Mouse (Mus musculus): ENCODE data around the gene Pde9a. TPM values are rescaled to one million over a fixed set of nuclear protein-coding genes. Genes with fewer than 3 reads are reported as not detected.
A peak's percentile ranks its signal among the peaks of the same experiment; 100 is the strongest.

The Pde9a gene
- polyA plus RNA-seq, 1 experiment from 2014 or later, result 34.5 TPM

- no peak overlapping the region for H3K9ac ChIP-seq (ENCODE audit: low read length)
- no peaks in the 10 kb centered on the region for H3K4me1 ChIP-seq (ENCODE audit: control insufficient read depth, insufficient read depth, low read length)
- no peak overlapping the region for H3K4me2 ChIP-seq (ENCODE audit: low read depth)
- WGBS, result 77% methylated on average over 7 of the region's 7 CpGs
- no peaks in the 10 kb centered on the region for H3K36me3 ChIP-seq (ENCODE audit: control insufficient read depth, insufficient read depth, low read length)
- ATAC-seq (ENCODE audit: insufficient read depth, low FRiP score, low TSS enrichment), result no peak
- no peak for DNase-seq (ENCODE audit: low spot score)
- H3K27ac ChIP-seq (ENCODE audit: low read depth, low read length), result no peak overlapping the region
- H3K27me3 ChIP-seq (ENCODE audit: control insufficient read depth, insufficient read depth, low read length), result no peaks in the 10 kb centered on the region
- H3K9me3 ChIP-seq (ENCODE audit: control insufficient read depth, low read length), result no peaks in the 10 kb centered on the region
- no peak overlapping the region for H3K4me3 ChIP-seq (ENCODE audit: low read depth, low read length)
Measured at GRCm38 (mm10) chr17:31478606-31479005, 92.6 kb downstream of the Pde9a start.

- ATAC-seq (ENCODE audit: insufficient read depth, low FRiP score, low TSS enrichment) (no peak), DNase-seq (ENCODE audit: low spot score) (no peak)
- Histone ChIP-seq H3K27me3 (ENCODE audit: control insufficient read depth, insufficient read depth, low read length) (no peaks in the 10 kb centered on the region), H3K36me3 (ENCODE audit: control insufficient read depth, insufficient read depth, low read length) (no peaks in the 10 kb centered on the region), H3K27ac (ENCODE audit: low read depth, low read length) (no peak overlapping the region), H3K9ac (ENCODE audit: low read length) (no peak overlapping the region), H3K4me3 (ENCODE audit: low read depth, low read length) (no peak overlapping the region), H3K4me2 (ENCODE audit: low read depth) (no peak overlapping the region), H3K9me3 (ENCODE audit: control insufficient read depth, low read length) (no peaks in the 10 kb centered on the region), H3K4me1 (ENCODE audit: control insufficient read depth, insufficient read depth, low read length) (no peaks in the 10 kb centered on the region)
- 60% methylated on average over 11 of the region's 11 CpGs for WGBS
Measured at GRCm38 (mm10) chr17:31479108-31479844, 93.3 kb downstream of the Pde9a start.

GRCm38 (mm10) chr17:31486616-31487198, 100.7 kb downstream of the Pde9a start:
- Histone ChIP-seq H3K27me3 (ENCODE audit: control insufficient read depth, insufficient read depth, low read length) (no peaks in the 10 kb centered on the region), H3K4me3 (ENCODE audit: low read depth, low read length) (no peak overlapping the region), H3K4me1 (ENCODE audit: control insufficient read depth, insufficient read depth, low read length) (no peaks in the 10 kb centered on the region), H3K27ac (ENCODE audit: low read depth, low read length) (no peak overlapping the region), H3K9ac (ENCODE audit: low read length) (no peak overlapping the region), H3K9me3 (ENCODE audit: control insufficient read depth, low read length) (no peaks in the 10 kb centered on the region), H3K4me2 (ENCODE audit: low read depth) (no peak overlapping the region), H3K36me3 (ENCODE audit: control insufficient read depth, insufficient read depth, low read length) (no peaks in the 10 kb centered on the region)
- 68% methylated on average over 10 of the region's 10 CpGs for WGBS
- DNase-seq (ENCODE audit: low spot score) (no peak), ATAC-seq (ENCODE audit: insufficient read depth, low FRiP score, low TSS enrichment) (no peak)

- H3K27ac ChIP-seq (ENCODE audit: low read depth, low read length), result no peak overlapping the region
- H3K4me1 ChIP-seq (ENCODE audit: control insufficient read depth, insufficient read depth, low read length), result no peaks in the 10 kb centered on the region
- no peak overlapping the region for H3K4me2 ChIP-seq (ENCODE audit: low read depth)
- no peak overlapping the region for H3K4me3 ChIP-seq (ENCODE audit: low read depth, low read length)
- no peaks in the 10 kb centered on the region for H3K36me3 ChIP-seq (ENCODE audit: control insufficient read depth, insufficient read depth, low read length)
- ATAC-seq (ENCODE audit: insufficient read depth, low FRiP score, low TSS enrichment), result no peak
- no peak overlapping the region for H3K9ac ChIP-seq (ENCODE audit: low read length)
- DNase-seq (ENCODE audit: low spot score), result no peak
- WGBS, result 25% methylated on average over 6 of the region's 6 CpGs
- no peaks in the 10 kb centered on the region for H3K9me3 ChIP-seq (ENCODE audit: control insufficient read depth, low read length)
- H3K27me3 ChIP-seq (ENCODE audit: control insufficient read depth, insufficient read depth, low read length), result no peaks in the 10 kb centered on the region
Measured at GRCm38 (mm10) chr17:31487433-31488060, 101.5 kb downstream of the Pde9a start.

- Histone ChIP-seq H3K4me3 (ENCODE audit: low read depth, low read length) (no peak overlapping the region), H3K36me3 (ENCODE audit: control insufficient read depth, insufficient read depth, low read length) (peaks cover 3% of the 10 kb centered on the region), H3K27me3 (ENCODE audit: control insufficient read depth, insufficient read depth, low read length) (no peaks in the 10 kb centered on the region), H3K9ac (ENCODE audit: low read length) (no peak overlapping the region), H3K4me2 (ENCODE audit: low read depth) (no peak overlapping the region), H3K9me3 (ENCODE audit: control insufficient read depth, low read length) (no peaks in the 10 kb centered on the region), H3K4me1 (ENCODE audit: control insufficient read depth, insufficient read depth, low read length) (no peaks in the 10 kb centered on the region), H3K27ac (ENCODE audit: low read depth, low read length) (no peak overlapping the region)
- ATAC-seq (ENCODE audit: insufficient read depth, low FRiP score, low TSS enrichment), result no peak
- DNase-seq (ENCODE audit: low spot score), result no peak
Measured at GRCm38 (mm10) chr17:31491355-31491754, 105.3 kb downstream of the Pde9a start.

- ATAC-seq (ENCODE audit: insufficient read depth, low FRiP score, low TSS enrichment), result 0 out of 2 replicates have a peak, but pooled peaks have one; percentile 45
- H3K4me3 ChIP-seq (ENCODE audit: low read depth, low read length), result no peak overlapping the region
- no peaks in the 10 kb centered on the region for H3K9me3 ChIP-seq (ENCODE audit: control insufficient read depth, low read length)
- WGBS, result 0% methylated on average over 2 of the region's 2 CpGs
- H3K27ac ChIP-seq (ENCODE audit: low read depth, low read length), result no peak overlapping the region
- peak; percentile 82 for DNase-seq (ENCODE audit: low spot score)
- no peaks in the 10 kb centered on the region for H3K4me1 ChIP-seq (ENCODE audit: control insufficient read depth, insufficient read depth, low read length)
- H3K9ac ChIP-seq (ENCODE audit: low read length), result no peak overlapping the region
- peaks cover 6% of the 10 kb centered on the region for H3K36me3 ChIP-seq (ENCODE audit: control insufficient read depth, insufficient read depth, low read length)
- no peaks in the 10 kb centered on the region for H3K27me3 ChIP-seq (ENCODE audit: control insufficient read depth, insufficient read depth, low read length)
- H3K4me2 ChIP-seq (ENCODE audit: low read depth), result no peak overlapping the region
Measured at GRCm38 (mm10) chr17:31492416-31492815, 106.4 kb downstream of the Pde9a start.

GRCm38 (mm10) chr17:31494989-31495388, 109.0 kb downstream of the Pde9a start:
- no peaks in the 10 kb centered on the region for H3K27me3 ChIP-seq (ENCODE audit: control insufficient read depth, insufficient read depth, low read length)

GRCm38 (mm10) chr17:31497726-31498125, 111.7 kb downstream of the Pde9a start:
- H3K27me3 ChIP-seq (ENCODE audit: control insufficient read depth, insufficient read depth, low read length), result no peaks in the 10 kb centered on the region
- no peak overlapping the region for H3K27ac ChIP-seq (ENCODE audit: low read depth, low read length)
- H3K36me3 ChIP-seq (ENCODE audit: control insufficient read depth, insufficient read depth, low read length), result peaks cover 18% of the 10 kb centered on the region
- no peak overlapping the region for H3K4me2 ChIP-seq (ENCODE audit: low read depth)
- WGBS, result 88% methylated on average over 6 of the region's 6 CpGs
- no peaks in the 10 kb centered on the region for H3K4me1 ChIP-seq (ENCODE audit: control insufficient read depth, insufficient read depth, low read length)
- H3K4me3 ChIP-seq (ENCODE audit: low read depth, low read length), result no peak overlapping the region
- H3K9me3 ChIP-seq (ENCODE audit: control insufficient read depth, low read length), result no peaks in the 10 kb centered on the region
- DNase-seq (ENCODE audit: low spot score) (no peak), ATAC-seq (ENCODE audit: insufficient read depth, low FRiP score, low TSS enrichment) (no peak)
- H3K9ac ChIP-seq (ENCODE audit: low read length), result no peak overlapping the region

More at GRCm38 (mm10) chr17:31494989-31495388, 109.0 kb downstream of the Pde9a start:
- no peaks in the 10 kb centered on the region for H3K9me3 ChIP-seq (ENCODE audit: control insufficient read depth, low read length)
- no peak overlapping the region for H3K4me3 ChIP-seq (ENCODE audit: low read depth, low read length)
- no peak overlapping the region for H3K9ac ChIP-seq (ENCODE audit: low read length)
- no peak for ATAC-seq (ENCODE audit: insufficient read depth, low FRiP score, low TSS enrichment)
- H3K36me3 ChIP-seq (ENCODE audit: control insufficient read depth, insufficient read depth, low read length), result peaks cover 14% of the 10 kb centered on the region
- no peak overlapping the region for H3K27ac ChIP-seq (ENCODE audit: low read depth, low read length)
- H3K4me2 ChIP-seq (ENCODE audit: low read depth), result no peak overlapping the region
- DNase-seq (ENCODE audit: low spot score), result no peak
- H3K4me1 ChIP-seq (ENCODE audit: control insufficient read depth, insufficient read depth, low read length), result no peaks in the 10 kb centered on the region
- 100% methylated on average over 1 of the region's 1 CpGs for WGBS

GRCm38 (mm10) chr17:31499725-31500124, 113.7 kb downstream of the Pde9a start:
- Histone ChIP-seq H3K9ac (ENCODE audit: low read length) (no peak overlapping the region), H3K4me1 (ENCODE audit: control insufficient read depth, insufficient read depth, low read length) (no peaks in the 10 kb centered on the region), H3K36me3 (ENCODE audit: control insufficient read depth, insufficient read depth, low read length) (peaks cover 20% of the 10 kb centered on the region), H3K4me3 (ENCODE audit: low read depth, low read length) (no peak overlapping the region), H3K27me3 (ENCODE audit: control insufficient read depth, insufficient read depth, low read length) (no peaks in the 10 kb centered on the region), H3K27ac (ENCODE audit: low read depth, low read length) (no peak overlapping the region), H3K9me3 (ENCODE audit: control insufficient read depth, low read length) (no peaks in the 10 kb centered on the region), H3K4me2 (ENCODE audit: low read depth) (no peak overlapping the region)
- no peak for ATAC-seq (ENCODE audit: insufficient read depth, low FRiP score, low TSS enrichment)
- WGBS, result 95% methylated on average over 12 of the region's 12 CpGs
- DNase-seq (ENCODE audit: low spot score), result no peak

All from neural tube, embryonic 11.5 days (tissue).